Mouse (Mus musculus) cerebellum, postnatal 4 days (tissue): Measurements from ENCODE around the gene Olfr358.

ENCODE experiments used
- DNase-seq, 2 experiments: peaks; one replicate each; pipeline ENCODE4 v3.0.0; 2022; ENCODE audit warnings: low spot score in 2 of 2, mixed read lengths in 1 of 2

Gene Olfr358

GRCm38 (mm10) chr2:37009235-37009634 is at the start of gene Olfr358:
Olfr358 (minus strand) TSS chr2:37009335.
- DNase-seq = no peak

- DNase-seq = no peak
These were observed 12.1 kb downstream of the Olfr358 start for GRCm38 (mm10) chr2:36997030-36997429.

GRCm38 (mm10) chr2:36993527-36993926 is 15.6 kb downstream of the Olfr358 start, which contains the start of gene Olfr357:
Olfr357 (plus strand) TSS chr2:36993827.
- DNase-seq = no peak
